Mouse (Mus musculus) bone marrow macrophage, adult 2 months (primary cell): ENCODE results near the gene Ppp3r1.

Experiments used
- CTCF ChIP-seq: IDR thresholded peaks from 2 replicates; pipeline ENCODE4 v1.5.1; 2012; ENCODE audit warnings: low read depth, mild to moderate bottlenecking, low read length, moderate library complexity
- POLR2A ChIP-seq: IDR thresholded peaks from 2 replicates; pipeline ENCODE4 v1.6.1; 2012; ENCODE audit warnings: mild to moderate bottlenecking, low read depth, low read length, borderline replicate concordance

DNA sequence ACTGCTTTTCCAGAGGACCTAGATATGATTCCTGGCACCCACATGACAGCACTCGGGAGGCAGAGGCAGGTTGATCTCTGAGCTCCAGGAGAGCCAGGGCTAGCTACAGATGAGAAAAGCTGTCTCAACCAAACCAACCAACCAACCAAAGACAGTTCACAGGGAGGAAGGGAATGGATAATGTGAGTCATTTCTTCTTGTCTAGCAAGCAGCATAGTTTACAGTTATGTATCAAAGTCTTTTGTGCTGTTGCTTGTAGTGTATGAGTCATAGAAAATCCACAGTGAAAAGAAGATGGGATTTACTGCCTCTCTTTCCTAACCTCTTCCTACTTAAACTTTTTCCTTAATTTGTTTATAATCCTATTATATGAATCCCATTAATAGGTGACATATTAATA, 17.6 kb downstream of the Ppp3r1 start:
- no peak for TF ChIP-seq CTCF
- no peak for TF ChIP-seq POLR2A
